Mouse (Mus musculus) testis, postnatal 14 days (tissue): ENCODE data around the gene Eml6.

Experiments
- DNase-seq: peaks from one replicate; pipeline ENCODE4 v3.0.0; 2021; ENCODE audit warnings: low spot score

The Eml6 gene

GRCm38 (mm10) chr11:29748750-29749467 is 276.9 kb downstream of the Eml6 start:
- DNase-seq, result no peak

GRCm38 (mm10) chr11:29747881-29748280 is 278.0 kb downstream of the Eml6 start:
- no peak for DNase-seq

GRCm38 (mm10) chr11:29747365-29747764 is 278.5 kb downstream of the Eml6 start:
- no peak for DNase-seq

- DNase-seq, result no peak
These were observed 279.6 kb downstream of the Eml6 start for GRCm38 (mm10) chr11:29746203-29746602.

GRCm38 (mm10) chr11:29745513-29745912 is 280.3 kb downstream of the Eml6 start:
- no peak for DNase-seq

- no peak for DNase-seq
These were observed 280.9 kb downstream of the Eml6 start for GRCm38 (mm10) chr11:29744760-29745430.

GRCm38 (mm10) chr11:29739752-29740151 is 286.1 kb downstream of the Eml6 start:
- no peak for DNase-seq

- no peak for DNase-seq
These were observed 297.9 kb downstream of the Eml6 start for GRCm38 (mm10) chr11:29727901-29728300.

- no peak for DNase-seq
These were observed 300.2 kb downstream of the Eml6 start for GRCm38 (mm10) chr11:29725610-29726009.

GRCm38 (mm10) chr11:29725167-29725566 is 300.7 kb downstream of the Eml6 start:
- no peak for DNase-seq

- no peak for DNase-seq
These were observed 301.6 kb downstream of the Eml6 start for GRCm38 (mm10) chr11:29724213-29724612.

GRCm38 (mm10) chr11:29719597-29719996 is 306.2 kb downstream of the Eml6 start:
- DNase-seq, result no peak

GRCm38 (mm10) chr11:29718541-29718940 is 307.3 kb downstream of the Eml6 start:
- no peak for DNase-seq

GRCm38 (mm10) chr11:29715499-29715898 is 310.3 kb downstream of the Eml6 start:
- no peak for DNase-seq

GRCm38 (mm10) chr11:29714789-29715188 is 311.0 kb downstream of the Eml6 start:
- no peak for DNase-seq

GRCm38 (mm10) chr11:29714114-29714513 is 311.7 kb downstream of the Eml6 start:
- no peak for DNase-seq

GRCm38 (mm10) chr11:29709512-29709911 is 316.3 kb downstream of the Eml6 start:
- no peak for DNase-seq

- DNase-seq, result no peak
These were observed 319.0 kb downstream of the Eml6 start for GRCm38 (mm10) chr11:29706845-29707244.

- no peak for DNase-seq
These were observed 320.6 kb downstream of the Eml6 start for GRCm38 (mm10) chr11:29705263-29705662.

GRCm38 (mm10) chr11:29702721-29703120 is 323.1 kb downstream of the Eml6 start:
- no peak for DNase-seq

GRCm38 (mm10) chr11:29694754-29695153 is 331.1 kb downstream of the Eml6 start:
- DNase-seq, result no peak

- DNase-seq, result peak; percentile 88
These were observed 332.0 kb downstream of the Eml6 start for GRCm38 (mm10) chr11:29693576-29694410.
